In the genomic region with DNA sequence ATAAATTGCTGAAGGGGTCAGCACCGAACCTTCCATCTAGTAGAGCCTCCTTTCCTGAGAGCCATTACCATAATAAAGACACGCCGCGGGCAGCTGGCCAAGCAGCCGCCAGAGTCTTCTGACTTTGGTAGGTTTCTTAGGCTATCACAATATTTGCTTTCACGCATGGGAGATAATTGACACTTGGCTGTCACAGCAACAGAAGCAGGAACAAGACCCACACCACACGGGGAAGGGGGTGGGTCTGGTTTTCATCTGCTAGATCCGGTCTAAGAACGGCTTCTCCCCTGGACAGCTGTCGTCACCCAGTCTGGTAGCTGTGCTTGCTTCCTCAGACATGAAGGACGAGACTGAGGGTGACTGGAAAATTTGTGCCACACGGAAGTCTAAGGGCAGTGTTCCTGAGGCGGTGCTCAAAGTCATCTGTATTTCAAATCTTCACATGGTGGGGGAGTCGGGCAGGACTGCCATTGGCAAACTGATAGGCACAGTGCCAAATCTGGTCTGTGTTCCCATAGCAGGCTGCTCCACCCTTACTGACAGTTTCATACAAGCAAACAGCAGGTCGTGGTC, we compare ENCODE assay signal across 11 mouse cellular contexts.
A peak's percentile ranks its signal among the peaks of the same experiment; 100 is the strongest.
DNase-seq lines count a peak whose midpoint lies in the region; ATAC-seq lines count a peak whose summit lies in the region.
"Had no signal": no experiment of that assay in that cellular context is flagged by ENCODE, and none has a peak within 500 bp of the region (broad histone marks: within the 10 kb centered on the region; RNA-seq: fewer than 3 reads in every experiment).

No protein-coding gene starts in this region.

- no peaks in the 10 kb centered on the region for H3K27me3 ChIP-seq in heart, embryonic 11.5 days (ENCODE audit: control insufficient read depth, insufficient read depth, low read length)
- H3K27me3 ChIP-seq in hindbrain, embryonic 15.5 days: no peaks in the 10 kb centered on the region
- H3K27me3 ChIP-seq: lung, embryonic 15.5 days had no signal

- 33% methylated on average over 15 of the region's 15 CpGs for whole genome bisulfite sequencing in heart, embryonic 11.5 days (ENCODE audit: insufficient replicate concordance)
- 25% methylated on average over 15 of the region's 15 CpGs for WGBS in hindbrain, embryonic 15.5 days

- H3K4me1 ChIP-seq in heart, embryonic 11.5 days (ENCODE audit: control insufficient read depth, insufficient read depth, low read length): peaks cover 8% of the 10 kb centered on the region; the same call in 1 of the 2 replicates
- H3K4me1 ChIP-seq in hindbrain, embryonic 15.5 days (replicated peaks): 0 out of 2 replicates have a peak, but pooled peaks cover 6% of the 10 kb centered on the region
- H3K4me1 ChIP-seq: lung, embryonic 15.5 days had no signal

- no peak overlapping the region for H3K4me3 ChIP-seq in heart, embryonic 11.5 days (ENCODE audit: low read depth, low read length)
- no peak overlapping the region for H3K4me3 ChIP-seq in hindbrain, embryonic 15.5 days
- H3K4me3 ChIP-seq: lung, embryonic 15.5 days had no signal

- peak overlapping the region; percentile 40 for H3K4me2 ChIP-seq in heart, embryonic 11.5 days
- 0 out of 2 replicates have a peak overlapping the region, but pooled peaks have one; percentile 15 for H3K4me2 ChIP-seq in hindbrain, embryonic 15.5 days
- H3K4me2 ChIP-seq: lung, embryonic 15.5 days had no signal

- H3K9ac ChIP-seq in heart, embryonic 11.5 days (ENCODE audit: low read depth, low read length): 0 out of 2 replicates have a peak overlapping the region, but pooled peaks have one; percentile 23
- H3K9ac ChIP-seq in hindbrain, embryonic 15.5 days: no peak overlapping the region
- H3K9ac ChIP-seq: lung, embryonic 15.5 days had no signal

- no peaks in the 10 kb centered on the region for H3K36me3 ChIP-seq in heart, embryonic 11.5 days (ENCODE audit: control insufficient read depth, insufficient read depth, low read length)
- H3K36me3 ChIP-seq in hindbrain, embryonic 15.5 days: no peaks in the 10 kb centered on the region
- H3K36me3 ChIP-seq: G1E; lung, embryonic 15.5 days had no signal

- intact Hi-C loops in heart, postnatal 25 days (cut with DNase I): no loop called here

- peak; percentile 35; the same call in 1 of the 2 replicates for ATAC-seq in heart, embryonic 11.5 days (replicated peaks; ENCODE audit: insufficient number of reproducible peaks, low FRiP score, low TSS enrichment)
- peak; percentile 51; the same call in 1 of the 2 replicates for ATAC-seq in hindbrain, embryonic 15.5 days (ENCODE audit: low FRiP score, low read depth)
- no peak for ATAC-seq in erythroid progenitor cell, adult 5-6 weeks (replicated peaks; ENCODE audit: low FRiP score, poor library complexity, severe bottlenecking)

- no peaks in the 10 kb centered on the region for H3K9me3 ChIP-seq in heart, embryonic 11.5 days (replicated peaks; ENCODE audit: control insufficient read depth, low read length)
- H3K9me3 ChIP-seq in hindbrain, embryonic 15.5 days: no peaks in the 10 kb centered on the region
- H3K9me3 ChIP-seq: G1E; lung, embryonic 15.5 days had no signal

- DNase-seq in heart, postnatal 25 days (ENCODE audit: low spot score): no peak
- DNase-seq in embryo, embryonic 11 days: peak; percentile 22
- DNase-seq in lung, postnatal 14 days: peak; percentile 40
- DNase-seq in thymus, adult 18-20 months: no peak
- DNase-seq in frontal cortex, postnatal 14 days (ENCODE audit: low spot score in 2 of 2): no peak
- DNase-seq: thymus, postnatal 4 days had no signal

- H3K27ac ChIP-seq in heart, embryonic 11.5 days (ENCODE audit: low read depth, low read length): peak overlapping the region; percentile 36; the same call in 1 of the 2 replicates
- no peak overlapping the region for H3K27ac ChIP-seq in hindbrain, embryonic 15.5 days (replicated peaks)
- H3K27ac ChIP-seq: lung, embryonic 15.5 days had no signal

Comparison
In these comparisons a context has a peak if more than half of its experiments do, and no peak if none do; other contexts are left out.
1. DNase-seq: peak in embryo, embryonic 11 days (single experiment) and lung, postnatal 14 days (single experiment); none in heart, postnatal 25 days (single experiment), thymus, adult 18-20 months (0 of 2) and frontal cortex, postnatal 14 days (0 of 2).